Mouse (Mus musculus): Measurements from ENCODE around the gene Snx8. TPM values are rescaled to one million over a fixed set of nuclear protein-coding genes. Genes with fewer than 3 reads are reported as not detected.

Gene Snx8
- total RNA-seq, 2 experiments from 2014 or later = 7.3 to 8.9 TPM

Other genes starting within 250 kb of the Snx8 start
- 18.3 and 24.4 TPM in 2 replicates for gene Mad1l1, start 67.7 kb downstream of the Snx8 start, total RNA-seq (2014; fragmentation: Nextera tagmentation)
- 53.6 and 61.0 TPM in 2 replicates for gene Mad1l1, start 67.7 kb downstream of the Snx8 start, total RNA-seq (2017)
- 40.7 and 43.1 TPM in 2 replicates for gene Nudt1, start 67.6 kb downstream of the Snx8 start, total RNA-seq (2014; fragmentation: Nextera tagmentation)
- gene Nudt1, start 67.6 kb downstream of the Snx8 start, total RNA-seq (2017) = 42.0 and 49.1 TPM in 2 replicates
- 6.3 and 11.2 TPM in 2 replicates for gene Mrm2, start 57.4 kb downstream of the Snx8 start, total RNA-seq (2014; fragmentation: Nextera tagmentation)
- gene Mrm2, start 57.4 kb downstream of the Snx8 start, total RNA-seq (2017) = 7.7 and 9.3 TPM in 2 replicates
- gene Eif3b, start 30.1 kb upstream of the Snx8 start, total RNA-seq (2014; fragmentation: Nextera tagmentation) = 237 and 268 TPM in 2 replicates
- 200 and 239 TPM in 2 replicates for gene Eif3b, start 30.1 kb upstream of the Snx8 start, total RNA-seq (2017)
- gene Gm4869, start 56.4 kb upstream of the Snx8 start, total RNA-seq (2014; fragmentation: Nextera tagmentation) = not detected in 2 replicates
- not detected in 2 replicates for gene Gm4869, start 56.4 kb upstream of the Snx8 start, total RNA-seq (2017)
- gene Chst12, start 116.3 kb upstream of the Snx8 start, total RNA-seq (2014; fragmentation: Nextera tagmentation) = 79.1 and 85.4 TPM in 2 replicates
- 30.2 and 30.3 TPM in 2 replicates for gene Chst12, start 116.3 kb upstream of the Snx8 start, total RNA-seq (2017)
- gene Grifin, start 175.8 kb upstream of the Snx8 start, total RNA-seq (2014; fragmentation: Nextera tagmentation) = not detected in 2 replicates
- not detected in 2 replicates for gene Grifin, start 175.8 kb upstream of the Snx8 start, total RNA-seq (2017)
- gene Lfng, start 218.1 kb upstream of the Snx8 start, total RNA-seq (2014; fragmentation: Nextera tagmentation) = 8.2 and 9.9 TPM in 2 replicates
- 1.9 and 14.6 TPM in 2 replicates for gene Lfng, start 218.1 kb upstream of the Snx8 start, total RNA-seq (2017)

All from granulocyte monocyte progenitor cell, adult 5-6 weeks (primary cell).